7 mouse cellular contexts compared by ENCODE assay signal in genomic region chr3:95217255-95218134, GRCm38 (mm10). TPM values are rescaled to one million over a fixed set of nuclear protein-coding genes. Genes with fewer than 3 reads are reported as not detected.
DNase-seq lines count a peak whose midpoint lies in the region; ATAC-seq and TF ChIP-seq lines count a peak whose summit lies in the region.

TSS of gene Gabpb2 (minus strand) at chr3:95217916.

- WGBS in embryonic facial prominence, embryonic 12.5 days: under 1% methylated on average over 56 of the region's 56 CpGs
- under 1% methylated on average over 56 of the region's 56 CpGs for WGBS in heart, adult 2 months
- under 1% methylated on average over 55 of the region's 56 CpGs for WGBS in limb, embryonic 13.5 days
- under 1% methylated on average over 56 of the region's 56 CpGs for WGBS in midbrain, embryonic 16.5 days

- peak within 1 kb of the TSS; percentile 72 for H3K4me3 ChIP-seq in embryonic facial prominence, embryonic 12.5 days
- H3K4me3 ChIP-seq in heart, adult 2 months: peak within 1 kb of the TSS; percentile 90
- peak within 1 kb of the TSS; percentile 70 for H3K4me3 ChIP-seq in limb, embryonic 13.5 days
- H3K4me3 ChIP-seq in midbrain, embryonic 16.5 days (ENCODE audit: low read depth, low read length): peak within 1 kb of the TSS; percentile 79

- DNase-seq in adrenal gland, postnatal 25 days: peak; percentile 98
- DNase-seq in heart, adult 2 months: peak; percentile 96 to 97
- DNase-seq in kidney, adult 8-10 months: peak; percentile 94 to 96
- peak; percentile 98 to 99 for DNase-seq in spleen, postnatal 10 days (ENCODE audit: low spot score in 2 of 2)

- no peaks in the 10 kb centered on the region for H3K9me3 ChIP-seq in embryonic facial prominence, embryonic 12.5 days
- no peaks in the 10 kb centered on the region for H3K9me3 ChIP-seq in limb, embryonic 13.5 days
- H3K9me3 ChIP-seq in midbrain, embryonic 16.5 days (replicated peaks; ENCODE audit: control insufficient read depth, low read length, poor library complexity, severe bottlenecking): no peaks in the 10 kb centered on the region

- TF ChIP-seq CTCF in heart, adult 2 months (IDR thresholded peaks at IDR 0.05): no peak; the same call in 1 of the 2 replicates

- peak within 1 kb of the TSS; percentile 92 for H3K9ac ChIP-seq in embryonic facial prominence, embryonic 12.5 days
- peak within 1 kb of the TSS; percentile 82 for H3K9ac ChIP-seq in heart, adult 2 months (ENCODE audit: low read depth, low read length)
- peak within 1 kb of the TSS; percentile 92 for H3K9ac ChIP-seq in limb, embryonic 13.5 days
- peak within 1 kb of the TSS; percentile 89 for H3K9ac ChIP-seq in midbrain, embryonic 16.5 days (ENCODE audit: low read depth, low read length)

- peak; percentile 83 for TF ChIP-seq EP300 in heart, adult 2 months (IDR thresholded peaks at IDR 0.05; ENCODE audit: insufficient read depth, low read depth, low read length)

- peak; percentile 77 for TF ChIP-seq POLR2A in heart, adult 2 months (IDR thresholded peaks at IDR 0.05; ENCODE audit: insufficient read depth, low read depth, low read length)

- H3K4me2 ChIP-seq in embryonic facial prominence, embryonic 12.5 days (replicated peaks): peak within 1 kb of the TSS; percentile 63
- H3K4me2 ChIP-seq in limb, embryonic 13.5 days (replicated peaks): peak within 1 kb of the TSS; percentile 71
- H3K4me2 ChIP-seq in midbrain, embryonic 16.5 days (ENCODE audit: low read length): peak within 1 kb of the TSS; percentile 69

- no peaks in the 10 kb centered on the region for H3K27me3 ChIP-seq in embryonic facial prominence, embryonic 12.5 days
- H3K27me3 ChIP-seq in heart, adult 2 months (ENCODE audit: control insufficient read depth, insufficient read depth, low read length): no peaks in the 10 kb centered on the region
- H3K27me3 ChIP-seq in limb, embryonic 13.5 days: no peaks in the 10 kb centered on the region
- H3K27me3 ChIP-seq in midbrain, embryonic 16.5 days (ENCODE audit: control insufficient read depth, insufficient read depth, low read depth, low read length): no peaks in the 10 kb centered on the region

- ATAC-seq in embryonic facial prominence, embryonic 12.5 days (ENCODE audit: insufficient number of reproducible peaks, insufficient read depth, low FRiP score, low TSS enrichment): peak; percentile 93
- peak; percentile 94 for ATAC-seq in limb, embryonic 13.5 days (ENCODE audit: low FRiP score, low read depth)
- peak; percentile 90 for ATAC-seq in midbrain, embryonic 16.5 days

- H3K4me1 ChIP-seq in embryonic facial prominence, embryonic 12.5 days: peaks cover 12% of the 10 kb centered on the region
- H3K4me1 ChIP-seq in heart, adult 2 months (ENCODE audit: control insufficient read depth, insufficient read depth, low read length): no peaks in the 10 kb centered on the region
- H3K4me1 ChIP-seq in limb, embryonic 13.5 days: peaks cover 13% of the 10 kb centered on the region
- H3K4me1 ChIP-seq in midbrain, embryonic 16.5 days (ENCODE audit: control insufficient read depth, insufficient read depth, low read length): peaks cover 13% of the 10 kb centered on the region

- H3K36me3 ChIP-seq in embryonic facial prominence, embryonic 12.5 days: peaks cover 26% of the 10 kb centered on the region
- peaks cover 2% of the 10 kb centered on the region for H3K36me3 ChIP-seq in heart, adult 2 months (ENCODE audit: control insufficient read depth, insufficient read depth, low read length)
- H3K36me3 ChIP-seq in limb, embryonic 13.5 days: peaks cover 50% of the 10 kb centered on the region
- peaks cover 17% of the 10 kb centered on the region for H3K36me3 ChIP-seq in midbrain, embryonic 16.5 days (ENCODE audit: control insufficient read depth, insufficient read depth, low read length)

- intact Hi-C loops in heart, adult 2 months (cut with DNase I): loop anchor here (1.0 to 5.0 kb wide), 4 partner anchors 11 to 75 kb away; partner anchors contain the start of genes Cdc42se1, Mindy1, Prune1 and Tnfaip8l2

- peak within 1 kb of the TSS; percentile 99 for H3K27ac ChIP-seq in embryonic facial prominence, embryonic 12.5 days
- H3K27ac ChIP-seq in heart, adult 2 months: peak within 1 kb of the TSS; percentile 99
- peak within 1 kb of the TSS; percentile 100 for H3K27ac ChIP-seq in limb, embryonic 13.5 days
- peak within 1 kb of the TSS; percentile 94 for H3K27ac ChIP-seq in midbrain, embryonic 16.5 days (ENCODE audit: low read length)

- H3K79me2 ChIP-seq in heart, adult 2 months (replicated peaks; ENCODE audit: control insufficient read depth, insufficient read depth, low read length): no peaks in the 10 kb centered on the region

RNA-seq across cellular contexts. Expression of gene Gabpb2, which starts in this region (rescaled TPM):
- 25.8 and 33.1 TPM in 2 replicates for total RNA-seq in adrenal gland, postnatal 25 days (2021)
- polyA plus RNA-seq in embryonic facial prominence, embryonic 12.5 days (2016; fragmentation: Nextera tagmentation; extraction: Ambion mirVana): 14.7 and 15.3 TPM in 2 replicates
- 10 to 100 TPM; 13.5 to 14.1 TPM for total RNA-seq in heart, adult 2 months (2021)
- polyA plus RNA-seq in heart, adult 2 months (2012; rRNA removed): 8.6 and 15.8 TPM in 2 replicates
- 11.5 and 12.5 TPM in 2 replicates for polyA plus RNA-seq in limb, embryonic 13.5 days (2015; fragmentation: Nextera tagmentation; extraction: Ambion mirVana)
- 2.4 and 3.0 TPM in 2 replicates for polyA plus RNA-seq in midbrain, embryonic 16.5 days (2015; fragmentation: Nextera tagmentation; extraction: Ambion mirVana)

Comparison
In these comparisons a context has a peak if more than half of its experiments do, and no peak if none do; other contexts are left out.
1. Peak in every context shown above with its lines: DNase-seq, ATAC-seq, H3K4me3 ChIP-seq and H3K27ac ChIP-seq.